Mouse (Mus musculus) bone marrow, adult 2 months (tissue): ENCODE measurements around the gene Soga1. TPM values are rescaled to one million over a fixed set of nuclear protein-coding genes. Genes with fewer than 3 reads are reported as not detected.

ENCODE experiments used
- H3K27ac ChIP-seq: fragments of 200-500 bp; 2 replicates; pipeline ENCODE4 v1.5.1; 2012; ENCODE audit warnings: low read depth, mild to moderate bottlenecking, control low read depth, inconsistent platforms, low read length; ENCODE audit not compliant: control insufficient read depth, poor library complexity, insufficient read depth
- H3K4me1 ChIP-seq: fragments of 200-500 bp; 2 replicates; pipeline ENCODE4 v1.6.1; 2011; ENCODE audit warnings: low read length; ENCODE audit not compliant: control insufficient read depth, insufficient read depth
- H3K4me3 ChIP-seq: fragments of 200-500 bp; replicated peaks from 2 replicates; pipeline ENCODE3; 2011; ENCODE audit warnings: mild to moderate bottlenecking, low read depth, low read length, control low read depth; ENCODE audit not compliant: control insufficient read depth
- CTCF ChIP-seq: fragments of 200-500 bp; IDR thresholded peaks from 2 replicates; pipeline ENCODE4 v1.5.1; 2011; ENCODE audit warnings: low read length, control low read depth; ENCODE audit not compliant: control insufficient read depth, insufficient read depth
- POLR2A ChIP-seq: fragments of 200-500 bp; IDR thresholded peaks from 2 replicates; pipeline ENCODE4 v1.6.1; 2011; ENCODE audit warnings: low read depth, mild to moderate bottlenecking, control low read depth, low read length, borderline replicate concordance; ENCODE audit not compliant: control insufficient read depth
- WGBS: fragments of 180-500 bp; shearing (Covaris S2); methylation state at CpG from one replicate; pipeline ENCODE4 v1.1.7; 2018; 5-methylcytosine and 5-hydroxymethylcytosine counted together
- polyA plus RNA-seq: library from polyadenylated mRNA; stranded (reverse); fragments of >200 nt; gene quantifications from 2 replicates; pipeline ENCODE4 v1.2.4, GENCODE M21; 2011; ENCODE audit warnings: low replicate concordance; ENCODE audit not compliant: missing spikeins, insufficient read depth, insufficient read length

The Soga1 gene
- polyA plus RNA-seq, 1 experiment, result 5.0 TPM

DNA sequence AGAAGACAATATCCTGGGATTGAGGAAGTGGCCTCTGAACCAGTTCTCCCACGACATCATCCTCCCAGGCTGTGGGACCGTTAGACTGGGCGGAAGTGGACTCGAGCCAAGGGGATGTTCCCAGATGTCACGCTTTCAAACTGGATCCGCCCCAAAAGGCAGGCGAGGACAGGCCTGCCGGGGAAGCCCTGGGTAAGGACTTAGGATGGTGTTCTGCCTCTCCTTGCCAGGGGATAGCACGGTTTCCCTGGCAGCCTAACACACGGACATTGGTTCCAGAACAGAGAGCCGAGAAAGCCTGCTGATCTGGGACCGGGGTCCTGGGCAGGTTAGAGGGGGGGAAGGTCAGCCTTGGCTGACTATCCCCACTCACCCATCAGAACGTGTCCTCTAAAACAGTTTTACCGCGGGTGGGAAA is 1.4 kb downstream of the Soga1 start:
- H3K4me1 ChIP-seq, result no peaks in the 10 kb centered on the region
- 5% methylated on average over 15 of the region's 15 CpGs for WGBS
- H3K27ac ChIP-seq, result no peak overlapping the region
- TF ChIP-seq POLR2A, result no peak
- no peak for TF ChIP-seq CTCF
- H3K4me3 ChIP-seq, result peak overlapping the region; percentile 8

DNA sequence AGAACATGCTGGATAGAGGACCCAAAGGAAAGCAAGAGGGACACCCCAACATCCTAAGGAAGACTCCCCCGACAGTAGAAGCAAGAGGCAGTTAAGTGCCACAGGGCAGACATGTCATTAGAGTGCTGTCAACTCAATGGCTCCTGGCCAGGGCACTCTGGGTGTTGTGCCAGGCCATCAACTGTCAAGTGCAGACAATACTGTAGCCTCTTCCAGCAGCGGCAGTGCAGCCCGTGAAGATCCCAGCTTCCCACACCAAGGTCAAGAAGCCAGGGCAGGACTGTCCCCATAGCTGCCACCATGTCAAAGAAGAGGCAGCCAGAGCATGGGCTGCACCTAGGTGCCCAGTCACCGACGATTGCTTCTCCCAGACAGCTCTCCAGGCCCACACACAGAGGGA is 1.9 kb downstream of the Soga1 start:
- WGBS, result 20% methylated on average over 5 of the region's 5 CpGs
- TF ChIP-seq POLR2A (no peak), CTCF (no peak)
- Histone ChIP-seq H3K4me3 (no peak overlapping the region), H3K27ac (no peak overlapping the region), H3K4me1 (no peaks in the 10 kb centered on the region)

DNA sequence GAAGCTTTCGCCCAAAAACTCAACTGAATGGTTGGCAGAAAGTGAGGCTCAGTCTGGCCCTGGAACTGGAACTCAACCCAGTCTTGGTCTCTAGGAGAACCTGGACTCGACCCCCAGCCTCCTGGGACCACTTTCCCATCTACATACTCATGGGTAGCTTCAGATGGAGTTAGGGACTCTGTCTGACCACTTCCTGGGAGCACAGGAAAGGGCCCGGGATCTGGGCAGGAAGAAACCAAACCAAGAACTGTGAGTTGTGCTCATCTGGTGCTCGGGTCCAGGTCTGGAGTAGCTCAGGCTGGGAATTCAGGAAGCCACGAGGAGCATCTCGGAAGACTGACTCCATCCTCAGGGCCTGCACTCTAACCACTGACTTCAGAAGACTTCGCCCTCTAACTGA is 2.5 kb downstream of the Soga1 start:
- Histone ChIP-seq H3K4me1 (no peaks in the 10 kb centered on the region), H3K27ac (no peak overlapping the region), H3K4me3 (no peak overlapping the region)
- TF ChIP-seq POLR2A (no peak), CTCF (no peak)
- 66% methylated on average over 7 of the region's 7 CpGs for WGBS

- H3K4me1 ChIP-seq, result no peaks in the 10 kb centered on the region; the same call in none of the 2 replicates
- 47% methylated on average over 3 of the region's 3 CpGs for WGBS
- TF ChIP-seq POLR2A (no peak), CTCF (no peak)
Measured at GRCm38 (mm10) chr2:157075685-157076084, 3.4 kb downstream of the Soga1 start.

DNA sequence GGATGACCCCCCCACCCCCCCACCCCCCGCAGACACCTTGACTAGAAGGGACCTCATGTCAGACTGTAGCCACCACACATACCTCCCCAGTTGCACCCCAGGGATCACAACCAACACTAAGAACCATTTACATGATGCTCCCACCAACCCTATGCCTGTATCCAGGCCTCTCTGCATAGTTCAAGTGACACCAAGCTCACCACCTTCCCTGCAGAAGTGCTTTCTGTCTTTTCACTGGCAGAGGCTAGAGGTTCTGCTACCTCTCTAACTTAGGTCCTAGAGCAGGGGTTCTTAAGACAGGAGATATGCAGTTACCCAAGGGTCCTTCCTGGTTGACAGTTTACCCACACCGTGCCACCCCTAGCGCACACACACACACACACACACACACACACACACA is 3.8 kb downstream of the Soga1 start:
- no peak for TF ChIP-seq CTCF
- no peak for TF ChIP-seq POLR2A
- Histone ChIP-seq H3K4me3 (no peak overlapping the region), H3K27ac (no peak overlapping the region), H3K4me1 (peaks cover 3% of the 10 kb centered on the region)
- WGBS, result 47% methylated on average over 3 of the region's 3 CpGs

More at GRCm38 (mm10) chr2:157075685-157076084, 3.4 kb downstream of the Soga1 start:
- Histone ChIP-seq H3K4me3 (no peak overlapping the region), H3K27ac (no peak overlapping the region)

GRCm38 (mm10) chr2:157074772-157075171 is 4.3 kb downstream of the Soga1 start:
- peaks cover 3% of the 10 kb centered on the region for H3K4me1 ChIP-seq
- H3K27ac ChIP-seq, result no peak overlapping the region
- H3K4me3 ChIP-seq, result no peak overlapping the region
- 75% methylated on average over 5 of the region's 5 CpGs for WGBS
- TF ChIP-seq CTCF (no peak), POLR2A (no peak)

DNA sequence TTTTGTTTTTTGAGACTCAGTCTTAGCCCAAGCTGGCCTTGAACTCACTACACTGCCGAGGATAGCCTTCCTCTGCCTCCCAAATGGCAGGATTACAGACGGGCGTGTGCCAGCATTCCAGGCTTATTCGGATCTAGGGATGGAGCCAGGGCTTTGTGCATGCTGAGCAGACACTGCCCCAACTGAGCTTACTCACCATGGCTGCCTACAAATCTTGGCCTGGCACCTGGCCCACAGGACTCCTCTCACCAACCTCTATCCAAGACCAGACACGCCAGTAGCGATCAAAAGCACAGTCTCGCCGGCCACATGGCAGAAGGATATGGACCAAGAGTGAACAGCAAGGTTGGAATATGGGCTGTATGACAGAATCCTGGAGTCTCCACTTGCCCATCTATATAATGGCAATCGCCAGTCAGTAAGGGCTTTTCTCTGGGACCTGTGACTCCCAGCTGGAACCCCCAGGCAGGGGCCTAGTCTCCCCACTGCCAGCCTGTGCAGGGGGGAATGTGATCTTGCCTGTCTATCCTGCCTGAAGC is 4.8 kb downstream of the Soga1 start:
- Histone ChIP-seq H3K4me3 (no peak overlapping the region), H3K4me1 (peaks cover 3% of the 10 kb centered on the region), H3K27ac (no peak overlapping the region)
- TF ChIP-seq POLR2A, result no peak
- no peak for TF ChIP-seq CTCF
- 76% methylated on average over 9 of the region's 9 CpGs for WGBS

DNA sequence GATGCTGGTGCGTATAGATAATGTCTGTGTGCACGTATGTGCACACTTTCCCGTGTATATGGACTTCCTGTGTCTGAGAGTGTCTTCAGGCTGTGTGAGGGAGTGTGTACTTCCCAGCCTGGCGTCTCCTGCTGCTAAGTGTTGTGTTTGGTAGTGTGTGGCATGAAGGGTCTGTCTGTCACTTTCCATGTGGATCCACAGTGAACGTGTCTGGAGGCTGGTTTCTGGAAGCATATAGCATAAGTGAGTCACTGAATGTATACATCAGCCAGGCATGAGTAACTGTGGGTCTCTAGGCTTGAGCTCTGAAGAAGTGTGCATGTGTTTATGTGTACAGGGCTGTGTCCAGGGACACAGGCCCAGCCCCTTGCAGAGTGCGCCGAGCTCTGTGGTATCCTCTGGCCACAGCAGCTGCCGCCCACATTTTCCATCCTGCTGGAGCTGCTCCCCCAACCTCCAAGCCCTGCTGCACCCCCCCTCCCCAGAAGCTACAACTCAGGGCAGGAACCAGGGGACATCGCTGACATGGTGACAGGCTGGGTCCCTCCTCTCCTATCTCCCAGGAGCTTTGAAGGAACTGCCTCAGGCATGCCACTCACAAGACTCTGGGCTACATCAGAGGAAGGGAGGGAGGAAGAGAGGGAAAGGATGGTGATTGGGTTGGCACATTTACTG is 5.5 kb downstream of the Soga1 start:
- WGBS, result 69% methylated on average over 9 of the region's 9 CpGs
- no peak overlapping the region for H3K4me3 ChIP-seq
- no peak for TF ChIP-seq POLR2A
- no peak for TF ChIP-seq CTCF
- peaks cover 3% of the 10 kb centered on the region for H3K4me1 ChIP-seq
- no peak overlapping the region for H3K27ac ChIP-seq
